10 mouse cellular contexts compared by ENCODE assay signal in the genomic region with DNA sequence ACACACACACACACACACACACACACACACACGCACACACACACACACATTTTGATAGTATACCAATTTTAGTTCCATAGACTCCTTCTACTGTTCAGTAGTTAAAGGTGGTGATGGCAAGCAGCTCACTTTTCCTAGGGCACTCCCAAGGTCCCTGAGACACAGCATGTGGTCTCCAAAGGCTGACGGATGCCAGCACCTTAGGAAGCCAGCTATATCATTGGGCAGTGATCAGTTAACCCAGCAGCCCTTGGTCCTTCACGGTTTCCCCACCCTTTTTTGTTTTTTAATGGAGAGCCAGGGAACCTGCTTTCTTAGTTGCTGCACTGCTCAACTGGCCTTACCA. TPM values are rescaled to one million over a fixed set of nuclear protein-coding genes. Genes with fewer than 3 reads are reported as not detected.
DNase-seq lines count a peak whose midpoint lies in the region; ATAC-seq and TF ChIP-seq lines count a peak whose summit lies in the region.
"Had no signal": no experiment of that assay in that cellular context is flagged by ENCODE, and none has a peak within 500 bp of the region (broad histone marks: within the 10 kb centered on the region; RNA-seq: fewer than 3 reads in every experiment).

No protein-coding gene starts in this region.

- no peak overlapping the region for H3K9ac ChIP-seq in forebrain, embryonic 14.5 days (ENCODE audit: low read length)
- H3K9ac ChIP-seq in liver, embryonic 11.5 days (ENCODE audit: low read depth, low read length): no peak overlapping the region
- H3K9ac ChIP-seq in liver, postnatal 0 days (replicated peaks): no peak overlapping the region
- no peak overlapping the region for H3K9ac ChIP-seq in forebrain, embryonic 13.5 days
- no peak overlapping the region for H3K9ac ChIP-seq in limb, embryonic 15.5 days
- H3K9ac ChIP-seq: liver, embryonic 15.5 days had no signal

- H3K4me1 ChIP-seq in forebrain, embryonic 10.5 days: peaks cover 22% of the 10 kb centered on the region
- H3K4me1 ChIP-seq in forebrain, embryonic 14.5 days (ENCODE audit: control insufficient read depth, insufficient read depth, low read length): no peaks in the 10 kb centered on the region
- H3K4me1 ChIP-seq in liver, embryonic 11.5 days (replicated peaks; ENCODE audit: control insufficient read depth, insufficient read depth, low read length): no peaks in the 10 kb centered on the region
- no peaks in the 10 kb centered on the region for H3K4me1 ChIP-seq in liver, postnatal 0 days (ENCODE audit: insufficient read depth)
- H3K4me1 ChIP-seq in forebrain, embryonic 13.5 days: peaks cover 10% of the 10 kb centered on the region; the same call in 1 of the 2 replicates
- H3K4me1 ChIP-seq in limb, embryonic 15.5 days: peaks cover 5% of the 10 kb centered on the region
- H3K4me1 ChIP-seq: liver, embryonic 15.5 days had no signal

- WGBS in forebrain, embryonic 10.5 days: 35% methylated on average over 3 of the region's 3 CpGs
- WGBS in forebrain, embryonic 14.5 days: 29% methylated on average over 3 of the region's 3 CpGs
- 56% methylated on average over 3 of the region's 3 CpGs for WGBS in liver, embryonic 11.5 days
- WGBS in liver, postnatal 0 days (ENCODE audit: insufficient replicate concordance): 46% methylated on average over 3 of the region's 3 CpGs
- 41% methylated on average over 3 of the region's 3 CpGs for WGBS in forebrain, embryonic 13.5 days
- 32% methylated on average over 3 of the region's 3 CpGs for WGBS in limb, embryonic 15.5 days

- peak; percentile 20 for DNase-seq in forebrain, embryonic 10.5 days (ENCODE audit: extremely low spot score, low spot score)
- no peak for DNase-seq in forebrain, embryonic 14.5 days (ENCODE audit: low spot score)
- no peak for DNase-seq in liver, embryonic 11.5 days (ENCODE audit: low spot score)
- no peak for DNase-seq in liver, postnatal 0 days
- no peak for DNase-seq in adrenal gland, adult 8-10 months
- DNase-seq: gastrocnemius, postnatal 14 days had no signal

- H3K27me3 ChIP-seq in forebrain, embryonic 10.5 days (ENCODE audit: poor library complexity, severe bottlenecking): no peaks in the 10 kb centered on the region
- H3K27me3 ChIP-seq in forebrain, embryonic 14.5 days (replicated peaks; ENCODE audit: control insufficient read depth, insufficient read depth, low read length): no peaks in the 10 kb centered on the region
- H3K27me3 ChIP-seq in liver, embryonic 11.5 days (replicated peaks; ENCODE audit: control insufficient read depth, insufficient read depth, low read length): no peaks in the 10 kb centered on the region
- no peaks in the 10 kb centered on the region for H3K27me3 ChIP-seq in liver, postnatal 0 days (ENCODE audit: insufficient read depth, low read length)
- no peaks in the 10 kb centered on the region for H3K27me3 ChIP-seq in forebrain, embryonic 13.5 days
- H3K27me3 ChIP-seq in limb, embryonic 15.5 days: no peaks in the 10 kb centered on the region
- H3K27me3 ChIP-seq: liver, embryonic 15.5 days had no signal

- H3K4me2 ChIP-seq in forebrain, embryonic 14.5 days (ENCODE audit: low read length): no peak overlapping the region
- H3K4me2 ChIP-seq in liver, embryonic 11.5 days: no peak overlapping the region
- no peak overlapping the region for H3K4me2 ChIP-seq in liver, postnatal 0 days (ENCODE audit: low read depth, low read length)
- H3K4me2 ChIP-seq in forebrain, embryonic 13.5 days: 0 out of 2 replicates have a peak overlapping the region, but pooled peaks have one; percentile 5
- H3K4me2 ChIP-seq in limb, embryonic 15.5 days: peak overlapping the region; percentile 36
- H3K4me2 ChIP-seq: liver, embryonic 15.5 days had no signal

- no peak for ATAC-seq in forebrain, embryonic 14.5 days
- ATAC-seq in liver, embryonic 11.5 days (replicated peaks; ENCODE audit: low FRiP score): 0 out of 2 replicates have a peak, but pooled peaks have one; percentile 23
- no peak for ATAC-seq in liver, postnatal 0 days
- no peak for ATAC-seq in forebrain, embryonic 13.5 days
- 0 out of 2 replicates have a peak, but pooled peaks have one; percentile 12 for ATAC-seq in limb, embryonic 15.5 days (ENCODE audit: insufficient number of reproducible peaks, low FRiP score, low TSS enrichment, low read depth)
- no peak for ATAC-seq in cerebellum, adult (ENCODE audit: insufficient number of reproducible peaks, low FRiP score, low TSS enrichment)

- TF ChIP-seq EP300 in liver, postnatal 0 days (IDR thresholded peaks at IDR 0.05; ENCODE audit: low read depth): no peak

- no peaks in the 10 kb centered on the region for H3K9me3 ChIP-seq in forebrain, embryonic 10.5 days
- no peaks in the 10 kb centered on the region for H3K9me3 ChIP-seq in forebrain, embryonic 14.5 days (replicated peaks; ENCODE audit: control insufficient read depth, low read length)
- no peaks in the 10 kb centered on the region for H3K9me3 ChIP-seq in liver, embryonic 11.5 days (ENCODE audit: control insufficient read depth, low read length)
- H3K9me3 ChIP-seq in liver, postnatal 0 days (ENCODE audit: low read length): no peaks in the 10 kb centered on the region
- H3K9me3 ChIP-seq in forebrain, embryonic 13.5 days (replicated peaks): no peaks in the 10 kb centered on the region
- no peaks in the 10 kb centered on the region for H3K9me3 ChIP-seq in limb, embryonic 15.5 days
- H3K9me3 ChIP-seq: liver, embryonic 15.5 days had no signal

- H3K27ac ChIP-seq in forebrain, embryonic 10.5 days: peak overlapping the region; percentile 76; the same call in 1 of the 2 replicates
- H3K27ac ChIP-seq in forebrain, embryonic 14.5 days (ENCODE audit: low read depth, low read length): no peak overlapping the region
- no peak overlapping the region for H3K27ac ChIP-seq in liver, embryonic 11.5 days (ENCODE audit: low read depth, low read length)
- no peak overlapping the region for H3K27ac ChIP-seq in liver, postnatal 0 days (ENCODE audit: low read depth)
- H3K27ac ChIP-seq in forebrain, embryonic 13.5 days: no peak overlapping the region
- peak overlapping the region; percentile 65 for H3K27ac ChIP-seq in limb, embryonic 15.5 days
- H3K27ac ChIP-seq: liver, embryonic 15.5 days had no signal

- H3K4me3 ChIP-seq in forebrain, embryonic 10.5 days: peak overlapping the region; percentile 10; the same call in 1 of the 2 replicates
- no peak overlapping the region for H3K4me3 ChIP-seq in forebrain, embryonic 14.5 days (ENCODE audit: low read depth, low read length)
- no peak overlapping the region for H3K4me3 ChIP-seq in liver, embryonic 11.5 days (ENCODE audit: low read depth, low read length)
- H3K4me3 ChIP-seq in liver, postnatal 0 days (ENCODE audit: low read depth, low read length): no peak overlapping the region
- no peak overlapping the region for H3K4me3 ChIP-seq in forebrain, embryonic 13.5 days
- H3K4me3 ChIP-seq in limb, embryonic 15.5 days: 0 out of 2 replicates have a peak overlapping the region, but pooled peaks have one; percentile 31
- H3K4me3 ChIP-seq: liver, embryonic 15.5 days had no signal

- no peak for TF ChIP-seq CTCF in liver, postnatal 0 days (IDR thresholded peaks at IDR 0.05; ENCODE audit: low read depth)

- no peaks in the 10 kb centered on the region for H3K36me3 ChIP-seq in forebrain, embryonic 10.5 days (replicated peaks)
- H3K36me3 ChIP-seq in forebrain, embryonic 14.5 days (ENCODE audit: control insufficient read depth, insufficient read depth, low read length): no peaks in the 10 kb centered on the region
- no peaks in the 10 kb centered on the region for H3K36me3 ChIP-seq in liver, embryonic 11.5 days (ENCODE audit: control insufficient read depth, insufficient read depth, low read length)
- H3K36me3 ChIP-seq in liver, postnatal 0 days (replicated peaks; ENCODE audit: insufficient read depth, low read length): no peaks in the 10 kb centered on the region
- no peaks in the 10 kb centered on the region for H3K36me3 ChIP-seq in forebrain, embryonic 13.5 days (ENCODE audit: poor library complexity, severe bottlenecking)
- H3K36me3 ChIP-seq in limb, embryonic 15.5 days: no peaks in the 10 kb centered on the region
- H3K36me3 ChIP-seq: liver, embryonic 15.5 days had no signal

RNA-seq across cellular contexts. Expression of a gene that starts 0.6 kb away (rescaled TPM):
- 0.41 and 0.83 TPM in 2 replicates for polyA plus RNA-seq in forebrain, embryonic 10.5 days (2016; fragmentation: Nextera tagmentation; extraction: Ambion mirVana)
- polyA plus RNA-seq in forebrain, embryonic 14.5 days (2014; fragmentation: Nextera tagmentation; extraction: Ambion mirVana): 1.6 and 2.2 TPM in 2 replicates
- 0.22 and 0.51 TPM in 2 replicates for polyA plus RNA-seq in liver, embryonic 11.5 days (2014; fragmentation: Nextera tagmentation; extraction: Ambion mirVana)
- polyA plus RNA-seq in liver, postnatal 0 days (2015; fragmentation: Nextera tagmentation; extraction: Ambion mirVana): 0.20 TPM in 2 replicates
- 1.2 and 1.4 TPM in 2 replicates for polyA plus RNA-seq in forebrain, embryonic 13.5 days (2015; fragmentation: Nextera tagmentation; extraction: Ambion mirVana)
- polyA plus RNA-seq in limb, embryonic 15.5 days (2015; fragmentation: Nextera tagmentation; extraction: Ambion mirVana): 4.2 TPM in 2 replicates
- total RNA-seq in adrenal gland, adult 8-10 months (2022): 1 to 10 TPM; 2.7 to 6.0 (median 4.5) TPM

RNA-seq across cellular contexts. Expression of a gene that starts 21.1 kb away (rescaled TPM):
- polyA plus RNA-seq in forebrain, embryonic 10.5 days (2016; fragmentation: Nextera tagmentation; extraction: Ambion mirVana): 0.21 and 0.48 TPM in 2 replicates
- polyA plus RNA-seq in forebrain, embryonic 14.5 days (2014; fragmentation: Nextera tagmentation; extraction: Ambion mirVana): 29.5 and 34.4 TPM in 2 replicates
- polyA plus RNA-seq in liver, embryonic 11.5 days (2014; fragmentation: Nextera tagmentation; extraction: Ambion mirVana): 0.32 and 0.43 TPM in 2 replicates
- polyA plus RNA-seq in liver, postnatal 0 days (2015; fragmentation: Nextera tagmentation; extraction: Ambion mirVana): 0.39 and 0.58 TPM in 2 replicates
- polyA plus RNA-seq in forebrain, embryonic 13.5 days (2015; fragmentation: Nextera tagmentation; extraction: Ambion mirVana): 10.1 and 16.9 TPM in 2 replicates
- polyA plus RNA-seq in limb, embryonic 15.5 days (2015; fragmentation: Nextera tagmentation; extraction: Ambion mirVana): 0.83 and 1.1 TPM in 2 replicates
- total RNA-seq in adrenal gland, adult 8-10 months (2022): not detected

Comparison
In these comparisons a context has a peak if more than half of its experiments do, and no peak if none do; other contexts are left out.
1. H3K27ac ChIP-seq: peak in forebrain, embryonic 10.5 days (single experiment) and limb, embryonic 15.5 days (single experiment); none in forebrain, embryonic 14.5 days (single experiment), liver, embryonic 11.5 days (single experiment), liver, postnatal 0 days (single experiment) and forebrain, embryonic 13.5 days (single experiment).
2. H3K4me3 ChIP-seq: peak in forebrain, embryonic 10.5 days (single experiment) and limb, embryonic 15.5 days (single experiment); none in forebrain, embryonic 14.5 days (single experiment), liver, embryonic 11.5 days (single experiment), liver, postnatal 0 days (single experiment) and forebrain, embryonic 13.5 days (single experiment).
3. ATAC-seq: peak in liver, embryonic 11.5 days (single experiment) and limb, embryonic 15.5 days (single experiment); none in forebrain, embryonic 14.5 days (single experiment), liver, postnatal 0 days (single experiment), forebrain, embryonic 13.5 days (single experiment) and cerebellum, adult (single experiment).
4. H3K4me2 ChIP-seq: peak in forebrain, embryonic 13.5 days (single experiment) and limb, embryonic 15.5 days (single experiment); none in forebrain, embryonic 14.5 days (single experiment), liver, embryonic 11.5 days (single experiment) and liver, postnatal 0 days (single experiment).